Mouse (Mus musculus): ENCODE results near the gene Lect2.

- no peak for TF ChIP-seq POLR2A (IDR thresholded peaks at IDR 0.05; ENCODE audit: control insufficient read depth, low read depth, low read length)
- TF ChIP-seq CTCF (IDR thresholded peaks at IDR 0.05; ENCODE audit: control insufficient read depth, insufficient read depth, insufficient replicate concordance, low read depth, low read length), result no peak
These were observed 32.0 kb downstream of the Lect2 start for GRCm38 (mm10) chr13:56516311-56516710.
